Mouse (Mus musculus): ENCODE data around the gene 2310022B05Rik. TPM values are rescaled to one million over a fixed set of nuclear protein-coding genes. Genes with fewer than 3 reads are reported as not detected.

The 2310022B05Rik gene
- polyA plus RNA-seq, 1 experiment, result 102 TPM

GRCm38 (mm10) chr8:124702183-124702582 is 39.0 kb upstream of the 2310022B05Rik start:
- Histone ChIP-seq H3K79me2 (ENCODE audit: control insufficient read depth, insufficient read depth) (no peaks in the 10 kb centered on the region), H3K4me2 (ENCODE audit: low read depth) (no peak overlapping the region), H3ac (ENCODE audit: control insufficient read depth, insufficient read length) (no peak overlapping the region), H3K4me3 (no peak overlapping the region), H3K36me3 (ENCODE audit: control insufficient read depth, insufficient read depth) (peaks cover 12% of the 10 kb centered on the region), H3K27me3 (ENCODE audit: control insufficient read depth, insufficient read depth, insufficient read length) (no peaks in the 10 kb centered on the region)
- no peak for TF ChIP-seq POLR2A (IDR thresholded peaks at IDR 0.05; ENCODE audit: insufficient read length, low read depth)
- no peak for TF ChIP-seq REST (IDR thresholded peaks at IDR 0.05; ENCODE audit: insufficient read depth, insufficient read length)
- no peak for TF ChIP-seq CEBPB (IDR thresholded peaks at IDR 0.05; ENCODE audit: insufficient read depth, poor library complexity, severe bottlenecking)
- no peak for TF ChIP-seq USF1 (IDR thresholded peaks at IDR 0.05; ENCODE audit: low read depth)
- TF ChIP-seq MYOD1 (IDR thresholded peaks at IDR 0.05; ENCODE audit: control insufficient read depth in 1 of 3, insufficient read length in 2 of 3, low read depth in 2 of 3), result no peak
- TF ChIP-seq TCF12 (IDR thresholded peaks at IDR 0.05; ENCODE audit: insufficient read depth, poor library complexity, severe bottlenecking), result no peak
- TF ChIP-seq MYOG (IDR thresholded peaks at IDR 0.05; ENCODE audit: control insufficient read depth in 1 of 3, insufficient read depth in 1 of 3, insufficient read length in 2 of 3, low read depth in 2 of 3), result no peak
- no peak for TF ChIP-seq TCF3 (IDR thresholded peaks at IDR 0.05; ENCODE audit: insufficient read length, low read depth)
- TF ChIP-seq SRF (IDR thresholded peaks at IDR 0.05; ENCODE audit: control insufficient read depth, insufficient read length, low read depth), result no peak
- no peak for TF ChIP-seq MAX (IDR thresholded peaks at IDR 0.05; ENCODE audit: low read depth)

GRCm38 (mm10) chr8:124701023-124701422 is 37.9 kb upstream of the 2310022B05Rik start:
- Histone ChIP-seq H3K4me3 (no peak overlapping the region), H3K79me2 (ENCODE audit: control insufficient read depth, insufficient read depth) (no peaks in the 10 kb centered on the region), H3ac (ENCODE audit: control insufficient read depth, insufficient read length) (no peak overlapping the region), H3K27me3 (ENCODE audit: control insufficient read depth, insufficient read depth, insufficient read length) (no peaks in the 10 kb centered on the region), H3K36me3 (ENCODE audit: control insufficient read depth, insufficient read depth) (peaks cover 10% of the 10 kb centered on the region), H3K4me2 (ENCODE audit: low read depth) (no peak overlapping the region)
- TF ChIP-seq CEBPB (IDR thresholded peaks at IDR 0.05; ENCODE audit: insufficient read depth, poor library complexity, severe bottlenecking), result no peak
- no peak for TF ChIP-seq REST (IDR thresholded peaks at IDR 0.05; ENCODE audit: insufficient read depth, insufficient read length)
- no peak for TF ChIP-seq TCF3 (IDR thresholded peaks at IDR 0.05; ENCODE audit: insufficient read length, low read depth)
- TF ChIP-seq POLR2AphosphoS2 (IDR thresholded peaks at IDR 0.05; ENCODE audit: insufficient read length, low read depth), result no peak
- TF ChIP-seq POLR2A (IDR thresholded peaks at IDR 0.05; ENCODE audit: insufficient read length, low read depth), result no peak
- no peak for TF ChIP-seq USF1 (IDR thresholded peaks at IDR 0.05; ENCODE audit: low read depth)
- no peak for TF ChIP-seq MYOD1 (IDR thresholded peaks at IDR 0.05; ENCODE audit: control insufficient read depth in 1 of 3, insufficient read length in 2 of 3, low read depth in 2 of 3)
- TF ChIP-seq MAX (IDR thresholded peaks at IDR 0.05; ENCODE audit: low read depth), result no peak
- no peak for TF ChIP-seq SRF (IDR thresholded peaks at IDR 0.05; ENCODE audit: control insufficient read depth, insufficient read length, low read depth)
- TF ChIP-seq E2F4 (IDR thresholded peaks at IDR 0.05; ENCODE audit: insufficient read depth), result no peak
- TF ChIP-seq TCF12 (IDR thresholded peaks at IDR 0.05; ENCODE audit: insufficient read depth, poor library complexity, severe bottlenecking), result no peak
- TF ChIP-seq MYOG (IDR thresholded peaks at IDR 0.05; ENCODE audit: control insufficient read depth in 1 of 3, insufficient read depth in 1 of 3, insufficient read length in 2 of 3, low read depth in 2 of 3), result no peak

DNA sequence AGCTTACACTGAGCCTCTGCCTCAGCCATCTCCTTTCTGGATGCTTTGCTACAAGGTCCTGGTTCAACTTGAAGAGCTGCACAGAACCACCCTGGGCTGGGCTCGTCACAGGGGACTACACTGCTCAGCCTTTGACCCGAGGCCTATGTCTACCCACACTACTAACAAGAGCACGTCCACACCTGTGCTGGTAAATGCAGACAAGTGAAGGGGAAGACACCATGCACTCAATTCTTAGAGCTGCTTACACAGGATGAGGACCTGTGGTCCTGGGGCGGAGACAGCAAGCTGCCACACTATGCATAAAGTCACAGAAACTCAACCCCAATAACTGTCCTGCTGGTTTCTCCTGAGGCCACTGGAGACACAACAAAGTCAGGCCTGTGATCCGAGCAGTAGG is 37.1 kb upstream of the 2310022B05Rik start:
- Histone ChIP-seq H3K79me2 (ENCODE audit: control insufficient read depth, insufficient read depth) (no peaks in the 10 kb centered on the region), H3ac (ENCODE audit: control insufficient read depth, insufficient read length) (no peak overlapping the region), H3K27me3 (ENCODE audit: control insufficient read depth, insufficient read depth, insufficient read length) (no peaks in the 10 kb centered on the region), H3K36me3 (ENCODE audit: control insufficient read depth, insufficient read depth) (peaks cover 5% of the 10 kb centered on the region), H3K4me2 (ENCODE audit: low read depth) (no peak overlapping the region), H3K4me3 (no peak overlapping the region)
- TF ChIP-seq MAX (IDR thresholded peaks at IDR 0.05; ENCODE audit: low read depth) (no peak), POLR2A (IDR thresholded peaks at IDR 0.05; ENCODE audit: insufficient read length, low read depth) (no peak), MYOD1 (IDR thresholded peaks at IDR 0.05; ENCODE audit: control insufficient read depth in 1 of 3, insufficient read length in 2 of 3, low read depth in 2 of 3) (no peak), USF1 (IDR thresholded peaks at IDR 0.05; ENCODE audit: low read depth) (no peak), MYOG (IDR thresholded peaks at IDR 0.05; ENCODE audit: control insufficient read depth in 1 of 3, insufficient read depth in 1 of 3, insufficient read length in 2 of 3, low read depth in 2 of 3) (no peak), E2F4 (IDR thresholded peaks at IDR 0.05; ENCODE audit: insufficient read depth) (no peak), CEBPB (IDR thresholded peaks at IDR 0.05; ENCODE audit: insufficient read depth, poor library complexity, severe bottlenecking) (no peak), REST (IDR thresholded peaks at IDR 0.05; ENCODE audit: insufficient read depth, insufficient read length) (no peak), SRF (IDR thresholded peaks at IDR 0.05; ENCODE audit: control insufficient read depth, insufficient read length, low read depth) (no peak), TCF3 (IDR thresholded peaks at IDR 0.05; ENCODE audit: insufficient read length, low read depth) (no peak), POLR2AphosphoS2 (IDR thresholded peaks at IDR 0.05; ENCODE audit: insufficient read length, low read depth) (no peak), TCF12 (IDR thresholded peaks at IDR 0.05; ENCODE audit: insufficient read depth, poor library complexity, severe bottlenecking) (no peak)

GRCm38 (mm10) chr8:124695424-124696100 is 32.4 kb upstream of the 2310022B05Rik start:
- no peak overlapping the region for H3K4me3 ChIP-seq
- H3K79me2 ChIP-seq (ENCODE audit: control insufficient read depth, insufficient read depth), result no peaks in the 10 kb centered on the region
- TF ChIP-seq MYOD1 (IDR thresholded peaks at IDR 0.05; ENCODE audit: control insufficient read depth in 1 of 3, insufficient read length in 2 of 3, low read depth in 2 of 3), result no peak
- TF ChIP-seq E2F4 (IDR thresholded peaks at IDR 0.05; ENCODE audit: insufficient read depth), result no peak
- no peak for TF ChIP-seq SRF (IDR thresholded peaks at IDR 0.05; ENCODE audit: control insufficient read depth, insufficient read length, low read depth)
- no peak for TF ChIP-seq TCF3 (IDR thresholded peaks at IDR 0.05; ENCODE audit: insufficient read length, low read depth)
- no peak for TF ChIP-seq MYOG (IDR thresholded peaks at IDR 0.05; ENCODE audit: control insufficient read depth in 1 of 3, insufficient read depth in 1 of 3, insufficient read length in 2 of 3, low read depth in 2 of 3)
- no peak for TF ChIP-seq POLR2A (IDR thresholded peaks at IDR 0.05; ENCODE audit: insufficient read length, low read depth)
- no peak overlapping the region for H3K4me2 ChIP-seq (ENCODE audit: low read depth)
- H3ac ChIP-seq (ENCODE audit: control insufficient read depth, insufficient read length), result no peak overlapping the region
- peaks cover 5% of the 10 kb centered on the region for H3K36me3 ChIP-seq (ENCODE audit: control insufficient read depth, insufficient read depth)
- H3K27me3 ChIP-seq (ENCODE audit: control insufficient read depth, insufficient read depth, insufficient read length), result no peaks in the 10 kb centered on the region
